Mouse (Mus musculus): ENCODE data around the gene Slc24a3.

DNA sequence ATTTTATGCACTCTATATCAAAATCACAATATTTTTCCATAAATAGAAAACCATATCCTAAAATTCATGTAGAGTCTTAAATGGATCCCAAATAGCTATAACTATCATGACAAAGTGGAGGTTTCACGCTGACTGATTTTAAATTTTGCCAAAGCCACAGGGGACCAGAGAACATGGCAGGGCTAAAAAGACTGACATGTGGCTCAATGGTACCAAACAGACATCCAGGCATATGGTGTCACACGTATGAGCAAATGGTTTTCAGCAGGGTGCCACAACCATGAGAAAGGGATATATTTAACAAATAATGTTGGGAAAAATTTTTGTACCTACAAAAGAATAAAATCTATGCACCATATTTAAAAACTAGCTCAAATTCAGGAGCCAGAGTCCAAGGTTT lies 173.3 kb downstream of the Slc24a3 start:
- TF ChIP-seq CTCF (IDR thresholded peaks at IDR 0.05; ENCODE audit: extremely low read depth, insufficient read depth, low read length) (no peak), POLR2A (IDR thresholded peaks at IDR 0.05; ENCODE audit: extremely low read depth, insufficient read depth, low read length) (no peak)
